Mouse (Mus musculus): ENCODE data around the gene Abl2.

DNA sequence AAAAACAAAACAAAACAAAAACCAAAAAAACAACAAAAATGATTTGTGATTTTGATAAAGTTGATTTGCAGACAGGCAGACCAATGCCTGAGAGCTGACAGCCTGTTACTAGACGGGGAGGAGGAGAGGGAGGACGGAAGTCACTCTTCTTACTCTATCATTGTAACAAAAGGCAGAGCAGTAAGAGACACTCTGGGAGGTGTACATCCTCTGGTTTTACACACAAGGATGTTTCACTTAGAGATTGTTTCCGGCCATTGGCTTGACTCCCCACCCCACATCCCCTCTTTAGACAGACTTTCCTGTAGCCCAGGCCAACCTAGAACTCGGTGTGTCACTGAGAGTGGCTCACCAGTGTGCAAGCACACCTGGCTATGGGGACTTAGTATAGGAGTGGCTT lies 11.0 kb downstream of the Abl2 start:
- no peak for TF ChIP-seq CTCF (IDR thresholded peaks at IDR 0.05)
- TF ChIP-seq EP300 (IDR thresholded peaks at IDR 0.05; ENCODE audit: insufficient read depth, low read depth, low read length): no peak
- no peak for TF ChIP-seq POLR2A (IDR thresholded peaks at IDR 0.05; ENCODE audit: insufficient read depth, low read depth, low read length)

Data from heart, adult 2 months (tissue).